Mouse (Mus musculus) midbrain, embryonic 16.5 days (tissue): ENCODE measurements around the gene Thbs1. TPM values are rescaled to one million over a fixed set of nuclear protein-coding genes. Genes with fewer than 3 reads are reported as not detected.

Experiments used
- ATAC-seq: fragments of 200-750 bp; cut with Nextera tagmentation; 2 replicates; pipeline ENCODE4 v1.8.0; 2017; ENCODE audit warnings: moderate TSS enrichment
- H3K27ac ChIP-seq: fragments of 300-500 bp; sonication (generic); 2 replicates; pipeline ENCODE4 v1.5.1; 2014; ENCODE audit warnings: mild to moderate bottlenecking, low read length, mixed read lengths
- H3K27me3 ChIP-seq: fragments of 300-500 bp; sonication (generic); 2 replicates; pipeline ENCODE4 v1.6.1; 2014; ENCODE audit warnings: low read depth, low read length, mixed read lengths; ENCODE audit not compliant: control insufficient read depth, insufficient read depth
- H3K36me3 ChIP-seq: fragments of 300-500 bp; sonication (generic); 2 replicates; pipeline ENCODE4 v1.6.1; 2014; ENCODE audit warnings: mild to moderate bottlenecking, low read length, moderate library complexity, mixed read lengths; ENCODE audit not compliant: control insufficient read depth, insufficient read depth
- H3K4me1 ChIP-seq: fragments of 300-500 bp; sonication (generic); 2 replicates; pipeline ENCODE4 v1.6.1; 2014; ENCODE audit warnings: mild to moderate bottlenecking, low read length, mixed read lengths; ENCODE audit not compliant: control insufficient read depth, insufficient read depth
- H3K4me2 ChIP-seq: fragments of 300-500 bp; sonication (generic); 2 replicates; pipeline ENCODE4 v1.6.1; 2014; ENCODE audit warnings: mild to moderate bottlenecking, low read length, mixed read lengths
- H3K4me3 ChIP-seq: fragments of 300-500 bp; sonication (generic); 2 replicates; pipeline ENCODE4 v1.5.1; 2014; ENCODE audit warnings: low read depth, mild to moderate bottlenecking, low read length, moderate library complexity, mixed read lengths
- H3K9ac ChIP-seq: fragments of 300-500 bp; sonication (generic); 2 replicates; pipeline ENCODE4 v1.6.1; 2014; ENCODE audit warnings: low read depth, low read length, mixed read lengths
- H3K9me3 ChIP-seq: fragments of 300-500 bp; sonication (generic); replicated peaks from 2 replicates; pipeline ENCODE4 v1.6.1; 2014; ENCODE audit warnings: mild to moderate bottlenecking, low read length, mixed read lengths; ENCODE audit not compliant: control insufficient read depth, poor library complexity, severe bottlenecking
- WGBS: fragments of 180-500 bp; shearing (Covaris S2); extraction: QIAGEN DNeasy Blood & Tissue Kit; methylation state at CpG from one replicate; pipeline ENCODE4 v1.1.7; 2014; 5-methylcytosine and 5-hydroxymethylcytosine counted together
- polyA plus RNA-seq: library from polyadenylated mRNA; unstranded; fragments of >200 nt; fragmentation: Nextera tagmentation; extraction: Ambion mirVana; gene quantifications from 2 replicates; pipeline ENCODE4 v1.2.1, GENCODE M21; 2015

The Thbs1 gene
- polyA plus RNA-seq, 1 experiment from 2014 or later = 5.8 TPM

DNA sequence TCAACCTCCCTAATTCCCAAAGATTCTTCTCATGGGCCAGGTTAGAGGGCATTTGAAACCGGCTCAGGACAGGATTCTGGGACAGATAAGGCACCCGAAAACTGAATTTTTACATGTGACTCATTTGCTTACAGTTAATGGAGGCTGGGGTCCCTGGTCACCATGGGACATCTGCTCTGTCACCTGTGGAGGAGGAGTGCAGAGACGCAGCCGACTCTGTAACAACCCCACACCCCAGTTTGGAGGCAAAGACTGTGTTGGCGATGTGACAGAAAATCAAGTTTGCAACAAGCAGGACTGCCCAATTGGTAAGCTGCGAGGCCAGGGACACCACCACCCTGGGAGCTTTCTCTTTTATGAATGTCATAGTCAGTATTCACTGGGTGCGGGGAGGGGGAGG, 6.8 kb downstream of the Thbs1 start:
- Histone ChIP-seq H3K9ac (no peak overlapping the region), H3K4me1 (peaks cover 7% of the 10 kb centered on the region; the same call in 1 of the 2 replicates), H3K27me3 (no peaks in the 10 kb centered on the region), H3K4me2 (no peak overlapping the region), H3K36me3 (no peaks in the 10 kb centered on the region), H3K9me3 (no peaks in the 10 kb centered on the region), H3K27ac (no peak overlapping the region), H3K4me3 (no peak overlapping the region)
- ATAC-seq = no peak
- 94% methylated on average over 7 of the region's 7 CpGs for WGBS

DNA sequence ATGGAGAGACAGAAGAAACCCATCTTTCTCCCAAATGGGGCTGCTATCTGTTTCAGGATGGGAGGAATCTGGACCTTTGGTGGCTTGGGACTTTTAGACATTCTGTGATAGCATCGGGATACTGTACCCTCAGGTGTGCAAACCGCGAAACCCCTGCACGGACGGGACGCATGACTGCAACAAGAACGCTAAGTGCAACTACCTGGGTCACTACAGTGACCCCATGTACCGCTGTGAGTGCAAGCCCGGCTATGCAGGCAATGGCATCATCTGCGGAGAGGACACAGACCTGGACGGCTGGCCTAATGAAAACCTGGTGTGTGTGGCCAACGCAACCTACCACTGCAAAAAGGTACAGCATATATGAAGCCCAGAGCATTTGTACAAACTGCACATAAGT, 8.0 kb downstream of the Thbs1 start:
- H3K27me3 ChIP-seq = no peaks in the 10 kb centered on the region
- 98% methylated on average over 12 of the region's 12 CpGs for WGBS
- H3K27ac ChIP-seq = no peak overlapping the region
- no peak overlapping the region for H3K4me3 ChIP-seq
- no peak overlapping the region for H3K9ac ChIP-seq
- H3K9me3 ChIP-seq = no peaks in the 10 kb centered on the region
- H3K4me2 ChIP-seq = no peak overlapping the region
- no peaks in the 10 kb centered on the region for H3K36me3 ChIP-seq
- ATAC-seq = no peak
- H3K4me1 ChIP-seq = peaks cover 7% of the 10 kb centered on the region; the same call in 1 of the 2 replicates

- Histone ChIP-seq H3K4me3 (no peak overlapping the region), H3K4me1 (peaks cover 7% of the 10 kb centered on the region; the same call in 1 of the 2 replicates), H3K36me3 (no peaks in the 10 kb centered on the region), H3K9me3 (no peaks in the 10 kb centered on the region), H3K4me2 (no peak overlapping the region), H3K9ac (no peak overlapping the region), H3K27ac (no peak overlapping the region), H3K27me3 (no peaks in the 10 kb centered on the region)
- WGBS = 96% methylated on average over 11 of the region's 11 CpGs
- no peak for ATAC-seq
Measured at GRCm38 (mm10) chr2:118120095-118120494, 8.4 kb downstream of the Thbs1 start.

DNA sequence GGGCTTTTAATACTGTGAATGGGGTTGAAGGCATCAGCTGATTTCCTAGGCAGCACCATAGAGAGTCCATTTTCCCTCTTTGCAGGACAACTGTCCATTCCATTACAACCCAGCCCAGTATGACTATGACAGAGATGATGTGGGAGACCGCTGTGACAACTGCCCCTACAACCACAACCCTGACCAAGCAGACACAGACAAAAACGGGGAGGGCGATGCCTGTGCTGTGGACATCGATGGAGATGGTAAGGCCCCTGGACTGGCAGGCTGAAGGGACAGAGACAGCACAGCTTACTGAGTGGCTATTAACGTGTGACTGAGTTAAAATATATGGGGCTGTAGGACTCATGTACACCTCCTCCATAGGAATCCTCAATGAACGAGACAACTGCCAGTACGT, 9.1 kb downstream of the Thbs1 start:
- no peak overlapping the region for H3K4me3 ChIP-seq
- no peak overlapping the region for H3K9ac ChIP-seq
- H3K27ac ChIP-seq = no peak overlapping the region
- H3K4me1 ChIP-seq = peaks cover 4% of the 10 kb centered on the region; the same call in 1 of the 2 replicates
- ATAC-seq = no peak
- H3K36me3 ChIP-seq = no peaks in the 10 kb centered on the region
- no peaks in the 10 kb centered on the region for H3K9me3 ChIP-seq
- WGBS = 91% methylated on average over 7 of the region's 7 CpGs
- no peak overlapping the region for H3K4me2 ChIP-seq
- no peaks in the 10 kb centered on the region for H3K27me3 ChIP-seq

DNA sequence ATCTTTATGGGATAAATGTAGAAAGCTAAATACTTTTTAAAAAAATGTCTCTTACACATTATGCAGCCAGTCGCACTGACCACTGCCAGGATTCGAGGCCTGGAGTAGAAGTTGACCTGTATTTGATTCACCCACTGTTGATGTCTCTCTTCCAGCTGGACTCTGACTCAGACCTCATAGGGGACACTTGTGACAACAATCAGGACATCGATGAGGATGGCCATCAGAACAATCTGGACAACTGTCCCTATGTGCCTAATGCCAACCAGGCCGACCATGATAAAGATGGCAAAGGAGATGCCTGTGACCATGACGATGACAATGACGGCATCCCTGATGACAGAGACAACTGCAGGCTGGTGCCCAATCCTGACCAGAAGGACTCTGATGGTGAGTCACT, 10.6 kb downstream of the Thbs1 start:
- no peaks in the 10 kb centered on the region for H3K36me3 ChIP-seq
- H3K4me1 ChIP-seq = no peaks in the 10 kb centered on the region
- H3K4me2 ChIP-seq = no peak overlapping the region
- no peak overlapping the region for H3K9ac ChIP-seq
- H3K27me3 ChIP-seq = no peaks in the 10 kb centered on the region
- WGBS = 95% methylated on average over 6 of the region's 6 CpGs
- ATAC-seq = no peak
- no peak overlapping the region for H3K4me3 ChIP-seq
- H3K27ac ChIP-seq = no peak overlapping the region
- H3K9me3 ChIP-seq = no peaks in the 10 kb centered on the region

GRCm38 (mm10) chr2:118123743-118124142, 12.1 kb downstream of the Thbs1 start:
- WGBS = 89% methylated on average over 9 of the region's 9 CpGs
- H3K9ac ChIP-seq = no peak overlapping the region
- ATAC-seq = no peak
- H3K4me2 ChIP-seq = no peak overlapping the region
- H3K4me3 ChIP-seq = no peak overlapping the region
- H3K27ac ChIP-seq = no peak overlapping the region
- H3K9me3 ChIP-seq = no peaks in the 10 kb centered on the region
- H3K4me1 ChIP-seq = no peaks in the 10 kb centered on the region
- H3K27me3 ChIP-seq = no peaks in the 10 kb centered on the region
- H3K36me3 ChIP-seq = no peaks in the 10 kb centered on the region

- WGBS = 80% methylated on average over 7 of the region's 7 CpGs
- ATAC-seq = no peak
Measured at GRCm38 (mm10) chr2:118124437-118124836, 12.8 kb downstream of the Thbs1 start.

GRCm38 (mm10) chr2:118125211-118125939, 13.7 kb downstream of the Thbs1 start:
- Histone ChIP-seq H3K4me2 (no peak overlapping the region), H3K27ac (no peak overlapping the region), H3K4me1 (no peaks in the 10 kb centered on the region), H3K9ac (no peak overlapping the region), H3K4me3 (no peak overlapping the region), H3K27me3 (no peaks in the 10 kb centered on the region), H3K36me3 (no peaks in the 10 kb centered on the region), H3K9me3 (no peaks in the 10 kb centered on the region)
- no peak for ATAC-seq
- WGBS = 69% methylated on average over 11 of the region's 11 CpGs

More at GRCm38 (mm10) chr2:118124437-118124836, 12.8 kb downstream of the Thbs1 start:
- Histone ChIP-seq H3K4me2 (no peak overlapping the region), H3K4me1 (no peaks in the 10 kb centered on the region), H3K9me3 (no peaks in the 10 kb centered on the region), H3K4me3 (no peak overlapping the region), H3K36me3 (no peaks in the 10 kb centered on the region), H3K27me3 (no peaks in the 10 kb centered on the region), H3K27ac (no peak overlapping the region), H3K9ac (no peak overlapping the region)

GRCm38 (mm10) chr2:118125943-118126470, 14.3 kb downstream of the Thbs1 start:
- Histone ChIP-seq H3K4me1 (no peaks in the 10 kb centered on the region), H3K27me3 (no peaks in the 10 kb centered on the region), H3K27ac (no peak overlapping the region), H3K9ac (no peak overlapping the region), H3K9me3 (no peaks in the 10 kb centered on the region), H3K4me2 (no peak overlapping the region), H3K4me3 (no peak overlapping the region), H3K36me3 (no peaks in the 10 kb centered on the region)
- no peak for ATAC-seq
- 46% methylated on average over 7 of the region's 7 CpGs for WGBS
